25 mouse cellular contexts compared by ENCODE assay signal in genomic region chr2:45229501-45229900, GRCm38 (mm10).
DNase-seq lines count a peak whose midpoint lies in the region; ATAC-seq and TF ChIP-seq lines count a peak whose summit lies in the region.
"Had no signal": no experiment of that assay in that cellular context is flagged by ENCODE, and none has a peak within 500 bp of the region (broad histone marks: within the 10 kb centered on the region; RNA-seq: fewer than 3 reads in every experiment).

No protein-coding gene starts in this region.

- DNase-seq in kidney, adult 2 months, result peak; percentile 24
- no peak for DNase-seq in kidney, postnatal 10 days
- DNase-seq in lung, embryonic 14.5 days, result peak; percentile 48
- DNase-seq in lung, postnatal 36 days, result no peak
- DNase-seq in MN1 (ENCODE audit: low spot score), result peak; percentile 54
- peak; percentile 75 for DNase-seq in brain, embryonic 14.5 days (ENCODE audit: low read depth)
- DNase-seq: adrenal gland, adult 2 months; adrenal gland, postnatal 14 days; cerebellum, adult 11-12 months; cerebellum, adult 8-10 months; cerebellum, postnatal 36 days; embryo, embryonic 11 days; gastrocnemius, postnatal 10 days; gastrocnemius, postnatal 36 days; heart, adult 2 months had no signal

- no peak overlapping the region for H3K27ac ChIP-seq in kidney, adult 2 months (ENCODE audit: insufficient read depth, low read depth, low read length)
- H3K27ac ChIP-seq in lung, embryonic 14.5 days (ENCODE audit: low read depth), result no peak overlapping the region
- H3K27ac ChIP-seq in hindbrain, embryonic 16.5 days (ENCODE audit: low read depth, low read length), result no peak overlapping the region
- H3K27ac ChIP-seq: embryonic facial prominence, embryonic 15.5 days; heart, adult 2 months; heart, embryonic 10.5 days; heart, embryonic 13.5 days; hindbrain, embryonic 10.5 days; hindbrain, embryonic 13.5 days; hindbrain, postnatal 0 days had no signal

- H3K9ac ChIP-seq in lung, embryonic 14.5 days, result no peak overlapping the region
- H3K9ac ChIP-seq in hindbrain, embryonic 16.5 days (ENCODE audit: low read depth, low read length), result no peak overlapping the region
- H3K9ac ChIP-seq: embryonic facial prominence, embryonic 15.5 days; heart, embryonic 13.5 days; hindbrain, embryonic 13.5 days had no signal

- no peak for TF ChIP-seq POLR2A in kidney, adult 2 months (IDR thresholded peaks at IDR 0.05; ENCODE audit: low read depth, low read length)
- TF ChIP-seq POLR2A in brain, embryonic 14.5 days (IDR thresholded peaks at IDR 0.05; ENCODE audit: borderline replicate concordance, extremely low read depth, insufficient read depth, insufficient read length, poor library complexity, severe bottlenecking), result no peak

- no peak for TF ChIP-seq CTCF in kidney, adult 2 months (conservative IDR thresholded peaks at IDR 0.05; ENCODE audit: insufficient read depth, insufficient read length, low read depth, low read length)
- no peak for TF ChIP-seq CTCF in lung, embryonic 14.5 days (IDR thresholded peaks at IDR 0.05; ENCODE audit: low read depth)
- no peak for TF ChIP-seq CTCF in brain, embryonic 14.5 days (IDR thresholded peaks at IDR 0.05; ENCODE audit: borderline replicate concordance, extremely low read depth, insufficient read depth, insufficient read length)

- no peak overlapping the region for H3K4me2 ChIP-seq in lung, embryonic 14.5 days
- no peak overlapping the region for H3K4me2 ChIP-seq in hindbrain, embryonic 16.5 days (ENCODE audit: low read length)
- H3K4me2 ChIP-seq: embryonic facial prominence, embryonic 15.5 days; heart, embryonic 13.5 days; hindbrain, embryonic 13.5 days had no signal

- no peaks in the 10 kb centered on the region for H3K9me3 ChIP-seq in lung, embryonic 14.5 days (ENCODE audit: low read depth, low read length)
- H3K9me3 ChIP-seq in hindbrain, embryonic 16.5 days (ENCODE audit: control insufficient read depth, low read length), result no peaks in the 10 kb centered on the region
- H3K9me3 ChIP-seq: embryonic facial prominence, embryonic 15.5 days; heart, embryonic 10.5 days; heart, embryonic 13.5 days; hindbrain, embryonic 10.5 days; hindbrain, embryonic 13.5 days had no signal

- ATAC-seq in lung, embryonic 14.5 days (ENCODE audit: insufficient read depth), result no peak
- ATAC-seq in hindbrain, embryonic 16.5 days, result no peak
- ATAC-seq: forebrain, embryonic 16.5 days; inflammation-experienced regulatory T-cells, adult 6 months; intestine, embryonic 16.5 days had no signal

- H3K4me3 ChIP-seq in kidney, adult 2 months (ENCODE audit: insufficient read depth, low read depth, low read length), result no peak overlapping the region
- H3K4me3 ChIP-seq in lung, embryonic 14.5 days (ENCODE audit: low read depth, low read length), result no peak overlapping the region
- H3K4me3 ChIP-seq in hindbrain, embryonic 16.5 days (ENCODE audit: low read length), result no peak overlapping the region
- H3K4me3 ChIP-seq: embryonic facial prominence, embryonic 15.5 days; heart, adult 2 months; heart, embryonic 10.5 days; heart, embryonic 13.5 days; hindbrain, embryonic 10.5 days; hindbrain, embryonic 13.5 days had no signal

- no peaks in the 10 kb centered on the region for H3K4me1 ChIP-seq in kidney, adult 2 months (ENCODE audit: control insufficient read depth, insufficient read depth, low read length)
- H3K4me1 ChIP-seq in lung, embryonic 14.5 days (ENCODE audit: insufficient read depth), result no peaks in the 10 kb centered on the region
- H3K4me1 ChIP-seq in hindbrain, embryonic 16.5 days (ENCODE audit: control insufficient read depth, insufficient read depth, low read depth, low read length), result 0 out of 2 replicates have a peak, but pooled peaks cover 3% of the 10 kb centered on the region
- H3K4me1 ChIP-seq: heart, embryonic 10.5 days; heart, embryonic 13.5 days had no signal

- 70% methylated on average over 6 of the region's 6 CpGs for WGBS in kidney, adult 2 months
- WGBS in lung, embryonic 14.5 days, result 65% methylated on average over 6 of the region's 6 CpGs
- 67% methylated on average over 6 of the region's 6 CpGs for WGBS in hindbrain, embryonic 16.5 days

- no peaks in the 10 kb centered on the region for H3K27me3 ChIP-seq in kidney, adult 2 months (replicated peaks; ENCODE audit: control insufficient read depth, insufficient read depth, low read length)
- H3K27me3 ChIP-seq in lung, embryonic 14.5 days (ENCODE audit: insufficient read depth, low read length), result no peaks in the 10 kb centered on the region
- H3K27me3 ChIP-seq in hindbrain, embryonic 16.5 days (replicated peaks; ENCODE audit: control insufficient read depth, insufficient read depth, low read length), result no peaks in the 10 kb centered on the region
- H3K27me3 ChIP-seq: embryonic facial prominence, embryonic 15.5 days; heart, embryonic 13.5 days had no signal

- no peaks in the 10 kb centered on the region for H3K36me3 ChIP-seq in kidney, adult 2 months (ENCODE audit: control insufficient read depth, insufficient read depth, low read length)
- no peaks in the 10 kb centered on the region for H3K36me3 ChIP-seq in lung, embryonic 14.5 days (ENCODE audit: insufficient read depth)
- no peaks in the 10 kb centered on the region for H3K36me3 ChIP-seq in hindbrain, embryonic 16.5 days (ENCODE audit: control insufficient read depth, insufficient read depth, low read length)
- H3K36me3 ChIP-seq: embryonic facial prominence, embryonic 15.5 days; heart, embryonic 10.5 days; heart, embryonic 13.5 days; hindbrain, embryonic 10.5 days; hindbrain, embryonic 13.5 days had no signal

Comparison
In these comparisons a context has a peak if more than half of its experiments do, and no peak if none do; other contexts are left out.
1. DNase-seq: peak in kidney, adult 2 months (single experiment), lung, embryonic 14.5 days (single experiment), MN1 (single experiment) and brain, embryonic 14.5 days (single experiment); none in kidney, postnatal 10 days (single experiment) and lung, postnatal 36 days (single experiment).